Mouse (Mus musculus) lung, postnatal 0 days (tissue): ENCODE results near the gene Gm20388. TPM values are rescaled to one million over a fixed set of nuclear protein-coding genes. Genes with fewer than 3 reads are reported as not detected.

Experiments used
- ATAC-seq: fragments of 200-750 bp; cut with Nextera tagmentation; 2 replicates; pipeline ENCODE4 v1.8.0; 2017; ENCODE audit warnings: moderate library complexity
- DNase-seq: peaks from one replicate; pipeline ENCODE4 v3.0.0-alpha.2; 2016; ENCODE audit warnings: low spot score
- H3K27ac ChIP-seq: fragments of 300-500 bp; sonication (generic); 2 replicates; pipeline ENCODE4 v1.5.1; 2014; ENCODE audit warnings: antibody characterized with exemption, mild to moderate bottlenecking, low read length, mixed read lengths
- H3K27me3 ChIP-seq: fragments of 300-500 bp; sonication (generic); replicated peaks from 2 replicates; pipeline ENCODE4 v1.6.1; 2014; ENCODE audit warnings: low read length, mixed read lengths; ENCODE audit not compliant: insufficient read depth
- H3K36me3 ChIP-seq: fragments of 300-500 bp; sonication (generic); 2 replicates; pipeline ENCODE4 v1.6.1; 2014; ENCODE audit warnings: low read length, mixed read lengths; ENCODE audit not compliant: insufficient read depth
- H3K4me1 ChIP-seq: fragments of 300-500 bp; sonication (generic); 2 replicates; pipeline ENCODE4 v1.6.1; 2014; ENCODE audit warnings: antibody characterized with exemption, low read depth, low read length, mixed read lengths; ENCODE audit not compliant: insufficient read depth
- H3K4me2 ChIP-seq: fragments of 300-500 bp; sonication (generic); replicated peaks from 2 replicates; pipeline ENCODE4 v1.6.1; 2014; ENCODE audit warnings: low read depth, mild to moderate bottlenecking, low read length, moderate library complexity, mixed read lengths
- H3K4me3 ChIP-seq: fragments of 300-500 bp; sonication (generic); 2 replicates; pipeline ENCODE4 v1.5.1; 2014; ENCODE audit warnings: low read depth, low read length
- H3K9ac ChIP-seq: fragments of 300-500 bp; sonication (generic); replicated peaks from 2 replicates; pipeline ENCODE4 v1.6.1; 2014; ENCODE audit warnings: low read depth, mild to moderate bottlenecking
- H3K9me3 ChIP-seq: fragments of 300-500 bp; sonication (generic); 2 replicates; pipeline ENCODE4 v1.6.1; 2016; ENCODE audit warnings: low read length, mixed read lengths
- CTCF ChIP-seq: IDR thresholded peaks from 2 replicates; pipeline ENCODE4 v1.5.1; 2016; ENCODE audit warnings: antibody characterized with exemption, mild to moderate bottlenecking
- EP300 ChIP-seq: IDR thresholded peaks from 2 replicates; pipeline ENCODE4 v1.6.1; 2016; ENCODE audit warnings: antibody characterized with exemption, mild to moderate bottlenecking, control low read depth
- WGBS: fragments of 180-500 bp; shearing (Covaris S2); extraction: QIAGEN DNeasy Blood & Tissue Kit; methylation state at CpG from one replicate; pipeline ENCODE4 v1.1.7; 2014; 5-methylcytosine and 5-hydroxymethylcytosine counted together
- polyA plus RNA-seq: library from polyadenylated mRNA; unstranded; fragments of >200 nt; fragmentation: Nextera tagmentation; extraction: Ambion mirVana; gene quantifications from 2 replicates; pipeline ENCODE4 v1.2.1, GENCODE M21; 2015

The Gm20388 gene
- polyA plus RNA-seq, 1 experiment from 2014 or later: not detected

- Histone ChIP-seq H3K4me3 (no peak overlapping the region), H3K27ac (no peak overlapping the region), H3K4me1 (no peaks in the 10 kb centered on the region), H3K9ac (no peak overlapping the region), H3K27me3 (no peaks in the 10 kb centered on the region), H3K9me3 (no peaks in the 10 kb centered on the region), H3K36me3 (0 out of 2 replicates have a peak, but pooled peaks cover 2% of the 10 kb centered on the region), H3K4me2 (no peak overlapping the region)
- no peak for TF ChIP-seq CTCF
- no peak for TF ChIP-seq EP300
- ATAC-seq: no peak
- WGBS: 55% methylated on average over 6 of the region's 6 CpGs
- no peak for DNase-seq
These were observed 3754.9 kb downstream of the Gm20388 start for GRCm38 (mm10) chr8:123665580-123665979.

- WGBS: 82% methylated on average over 1 of the region's 1 CpGs
- DNase-seq (no peak), ATAC-seq (no peak)
- no peak overlapping the region for H3K9ac ChIP-seq
- no peaks in the 10 kb centered on the region for H3K27me3 ChIP-seq
- no peaks in the 10 kb centered on the region for H3K36me3 ChIP-seq
- H3K4me3 ChIP-seq: no peak overlapping the region
- H3K27ac ChIP-seq: no peak overlapping the region
- no peaks in the 10 kb centered on the region for H3K4me1 ChIP-seq
- no peak overlapping the region for H3K4me2 ChIP-seq
- no peaks in the 10 kb centered on the region for H3K9me3 ChIP-seq
- TF ChIP-seq CTCF: no peak
- no peak for TF ChIP-seq EP300
These were observed 3756.2 kb downstream of the Gm20388 start for GRCm38 (mm10) chr8:123666832-123667231.

GRCm38 (mm10) chr8:123668681-123669080 is 3758.0 kb downstream of the Gm20388 start:
- WGBS: 30% methylated on average over 4 of the region's 4 CpGs
- ATAC-seq: peak; percentile 32; the same call in 1 of the 2 replicates

GRCm38 (mm10) chr8:123670766-123671165 is 3760.1 kb downstream of the Gm20388 start:
- TF ChIP-seq CTCF: no peak
- no peak for TF ChIP-seq EP300
- ATAC-seq (no peak), DNase-seq (no peak)
- Histone ChIP-seq H3K9me3 (no peaks in the 10 kb centered on the region), H3K9ac (no peak overlapping the region), H3K36me3 (no peaks in the 10 kb centered on the region), H3K4me2 (no peak overlapping the region), H3K4me3 (no peak overlapping the region), H3K27ac (no peak overlapping the region), H3K4me1 (no peaks in the 10 kb centered on the region), H3K27me3 (no peaks in the 10 kb centered on the region)
- 55% methylated on average over 7 of the region's 7 CpGs for WGBS

More at GRCm38 (mm10) chr8:123668681-123669080, 3758.0 kb downstream of the Gm20388 start:
- Histone ChIP-seq H3K4me1 (no peaks in the 10 kb centered on the region), H3K9ac (no peak overlapping the region), H3K27me3 (no peaks in the 10 kb centered on the region), H3K4me2 (no peak overlapping the region), H3K9me3 (no peaks in the 10 kb centered on the region), H3K4me3 (no peak overlapping the region), H3K27ac (no peak overlapping the region), H3K36me3 (no peaks in the 10 kb centered on the region)
- no peak for TF ChIP-seq EP300
- TF ChIP-seq CTCF: no peak
- peak; percentile 71 for DNase-seq

- DNase-seq (no peak), ATAC-seq (no peak)
- Histone ChIP-seq H3K27me3 (no peaks in the 10 kb centered on the region), H3K9me3 (no peaks in the 10 kb centered on the region), H3K27ac (no peak overlapping the region), H3K4me3 (no peak overlapping the region), H3K4me1 (no peaks in the 10 kb centered on the region), H3K36me3 (no peaks in the 10 kb centered on the region), H3K9ac (no peak overlapping the region), H3K4me2 (no peak overlapping the region)
- no peak for TF ChIP-seq CTCF
- TF ChIP-seq EP300: no peak
- 75% methylated on average over 7 of the region's 7 CpGs for WGBS
These were observed 3760.8 kb downstream of the Gm20388 start for GRCm38 (mm10) chr8:123671454-123671853.

- Histone ChIP-seq H3K9ac (no peak overlapping the region), H3K4me2 (no peak overlapping the region), H3K4me3 (no peak overlapping the region), H3K4me1 (no peaks in the 10 kb centered on the region), H3K27me3 (no peaks in the 10 kb centered on the region), H3K9me3 (no peaks in the 10 kb centered on the region), H3K27ac (no peak overlapping the region), H3K36me3 (no peaks in the 10 kb centered on the region)
- DNase-seq: no peak
- 71% methylated on average over 6 of the region's 6 CpGs for WGBS
- ATAC-seq: no peak
- TF ChIP-seq CTCF: no peak
- TF ChIP-seq EP300: no peak
These were observed 3762.0 kb downstream of the Gm20388 start for GRCm38 (mm10) chr8:123672648-123673047.

- 31% methylated on average over 5 of the region's 5 CpGs for WGBS
- DNase-seq (peak; percentile 40), ATAC-seq (peak; percentile 60)
- Histone ChIP-seq H3K4me1 (no peaks in the 10 kb centered on the region), H3K4me2 (no peak overlapping the region), H3K9me3 (no peaks in the 10 kb centered on the region), H3K27me3 (no peaks in the 10 kb centered on the region), H3K9ac (no peak overlapping the region), H3K4me3 (no peak overlapping the region), H3K27ac (no peak overlapping the region), H3K36me3 (no peaks in the 10 kb centered on the region)
- TF ChIP-seq CTCF: no peak
- no peak for TF ChIP-seq EP300
These were observed 3765.0 kb downstream of the Gm20388 start for GRCm38 (mm10) chr8:123675611-123676010.
